Mouse (Mus musculus): Measurements from ENCODE around the gene Vmn1r131.
"Not testable (repeated sequence)": the region's sequence is repeated elsewhere in the genome, so short reads cannot be mapped to it uniquely, and the experiment has no call there.

DNA sequence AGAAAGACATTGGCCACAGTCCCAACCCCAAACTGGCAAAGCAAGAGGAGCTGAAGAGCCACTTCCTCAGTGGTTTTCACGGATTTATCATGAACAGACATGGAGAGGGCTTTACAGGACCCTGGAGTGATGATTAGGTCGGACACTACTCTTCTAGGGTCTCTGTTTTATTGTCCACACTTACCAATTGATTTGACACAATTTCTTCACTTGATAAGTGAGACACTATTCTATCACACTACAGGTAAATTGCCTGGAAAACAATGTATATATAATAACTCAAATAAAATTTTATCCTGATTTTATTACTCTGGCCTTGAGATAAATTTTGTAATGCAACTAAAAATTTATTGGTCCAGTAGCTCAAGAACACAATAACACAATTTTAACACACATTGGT, at the start of gene Vmn1r131:
- not testable (repeated sequence) for TF ChIP-seq TAL1, GATA1 (IDR thresholded peaks at IDR 0.05; ENCODE audit: low read length)
